In the genomic region with DNA sequence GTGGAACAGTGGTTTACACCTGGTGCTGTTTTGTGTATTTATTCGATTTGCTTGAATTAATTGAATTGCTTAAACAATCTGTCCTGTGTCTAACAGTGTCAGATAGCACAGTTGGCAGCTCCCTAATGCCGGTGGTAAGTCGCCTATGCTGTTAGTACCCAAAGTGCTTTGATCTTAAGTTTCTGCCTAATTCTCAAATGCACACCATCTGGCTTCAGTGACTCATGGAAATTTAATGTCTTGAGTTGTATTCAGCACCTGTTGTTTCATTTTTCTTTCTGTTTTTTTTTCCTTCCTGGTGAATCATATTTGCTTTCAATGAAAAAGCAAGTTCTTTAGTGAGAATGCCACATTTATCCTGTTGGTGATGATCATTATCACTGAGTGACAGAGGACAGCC, we compare ENCODE assay signal across 17 mouse cellular contexts.
DNase-seq lines count a peak whose midpoint lies in the region; ATAC-seq and TF ChIP-seq lines count a peak whose summit lies in the region.
"Had no signal": no experiment of that assay in that cellular context is flagged by ENCODE, and none has a peak within 500 bp of the region (broad histone marks: within the 10 kb centered on the region; RNA-seq: fewer than 3 reads in every experiment).

No protein-coding gene starts in this region.

- no peaks in the 10 kb centered on the region for H3K27me3 ChIP-seq in forebrain, embryonic 13.5 days
- H3K27me3 ChIP-seq in forebrain, embryonic 10.5 days (ENCODE audit: poor library complexity, severe bottlenecking) = no peaks in the 10 kb centered on the region
- H3K27me3 ChIP-seq in kidney, adult 2 months (replicated peaks; ENCODE audit: control insufficient read depth, insufficient read depth, low read length) = no peaks in the 10 kb centered on the region
- H3K27me3 ChIP-seq: liver, embryonic 13.5 days; neural tube, embryonic 13.5 days had no signal

- no peak overlapping the region for H3K4me3 ChIP-seq in forebrain, embryonic 13.5 days
- no peak overlapping the region for H3K4me3 ChIP-seq in forebrain, embryonic 10.5 days
- no peak overlapping the region for H3K4me3 ChIP-seq in kidney, adult 2 months (ENCODE audit: insufficient read depth, low read depth, low read length)
- H3K4me3 ChIP-seq: liver, embryonic 13.5 days; neural tube, embryonic 13.5 days had no signal

- TF ChIP-seq POLR2A in brain, embryonic 14.5 days (IDR thresholded peaks at IDR 0.05; ENCODE audit: borderline replicate concordance, extremely low read depth, insufficient read depth, insufficient read length, poor library complexity, severe bottlenecking) = no peak
- no peak for TF ChIP-seq POLR2A in kidney, adult 2 months (IDR thresholded peaks at IDR 0.05; ENCODE audit: low read depth, low read length)

- peak; percentile 53; the same call in 1 of the 2 replicates for ATAC-seq in forebrain, embryonic 13.5 days

- H3K4me1 ChIP-seq in forebrain, embryonic 13.5 days = no peaks in the 10 kb centered on the region
- no peaks in the 10 kb centered on the region for H3K4me1 ChIP-seq in forebrain, embryonic 10.5 days
- no peaks in the 10 kb centered on the region; the same call in 1 of the 2 replicates for H3K4me1 ChIP-seq in kidney, adult 2 months (ENCODE audit: control insufficient read depth, insufficient read depth, low read length)
- H3K4me1 ChIP-seq: liver, embryonic 13.5 days; neural tube, embryonic 13.5 days had no signal

- H3K9me3 ChIP-seq in forebrain, embryonic 13.5 days (replicated peaks) = no peaks in the 10 kb centered on the region
- H3K9me3 ChIP-seq in forebrain, embryonic 10.5 days = no peaks in the 10 kb centered on the region; the same call in 1 of the 2 replicates
- H3K9me3 ChIP-seq: liver, embryonic 13.5 days; neural tube, embryonic 13.5 days had no signal

- H3K9ac ChIP-seq in forebrain, embryonic 13.5 days = no peak overlapping the region
- H3K9ac ChIP-seq: liver, embryonic 13.5 days; neural tube, embryonic 13.5 days had no signal

- DNase-seq in forebrain, embryonic 10.5 days (ENCODE audit: extremely low spot score, low spot score) = no peak
- peak; percentile 14 for DNase-seq in right cerebral cortex, adult 18-20 months
- DNase-seq in right cerebral cortex, postnatal 4 days = no peak
- peak; percentile 61 for DNase-seq in brain, embryonic 14.5 days (ENCODE audit: low read depth)
- peak; percentile 19 for DNase-seq in naive thymus-derived CD4-positive, alpha-beta T cell, adult 2 months (ENCODE audit: low read depth)
- no peak for DNase-seq in lung, postnatal 10 days
- DNase-seq in kidney, adult 2 months = no peak
- DNase-seq: cerebellum, adult 18-20 months; heart, adult 11 months; heart, postnatal 10 days; kidney, postnatal 14 days; liver, embryonic 13.5 days; lung, postnatal 14 days; midbrain, embryonic 14.5 days; retina, postnatal 1 day had no signal

- 67% methylated on average over 3 of the region's 3 CpGs for WGBS in forebrain, embryonic 13.5 days
- 61% methylated on average over 3 of the region's 3 CpGs for WGBS in forebrain, embryonic 10.5 days
- WGBS in kidney, adult 2 months = 65% methylated on average over 3 of the region's 3 CpGs

- no peak for TF ChIP-seq CTCF in brain, embryonic 14.5 days (IDR thresholded peaks at IDR 0.05; ENCODE audit: borderline replicate concordance, extremely low read depth, insufficient read depth, insufficient read length)
- no peak for TF ChIP-seq CTCF in kidney, adult 2 months (conservative IDR thresholded peaks at IDR 0.05; ENCODE audit: insufficient read depth, insufficient read length, low read depth, low read length)

- H3K27ac ChIP-seq in forebrain, embryonic 13.5 days = no peak overlapping the region
- no peak overlapping the region for H3K27ac ChIP-seq in forebrain, embryonic 10.5 days
- H3K27ac ChIP-seq in kidney, adult 2 months (ENCODE audit: insufficient read depth, low read depth, low read length) = no peak overlapping the region
- H3K27ac ChIP-seq: liver, embryonic 13.5 days; neural tube, embryonic 13.5 days had no signal

- no peak overlapping the region for H3K4me2 ChIP-seq in forebrain, embryonic 13.5 days
- H3K4me2 ChIP-seq: liver, embryonic 13.5 days; neural tube, embryonic 13.5 days had no signal

- no peaks in the 10 kb centered on the region for H3K36me3 ChIP-seq in forebrain, embryonic 13.5 days (ENCODE audit: poor library complexity, severe bottlenecking)
- no peaks in the 10 kb centered on the region for H3K36me3 ChIP-seq in forebrain, embryonic 10.5 days (replicated peaks)
- no peaks in the 10 kb centered on the region for H3K36me3 ChIP-seq in kidney, adult 2 months (ENCODE audit: control insufficient read depth, insufficient read depth, low read length)
- H3K36me3 ChIP-seq: liver, embryonic 13.5 days; neural tube, embryonic 13.5 days had no signal

Comparison
In these comparisons a context has a peak if more than half of its experiments do, and no peak if none do; other contexts are left out.
1. DNase-seq: peak in right cerebral cortex, adult 18-20 months (single experiment), brain, embryonic 14.5 days (single experiment) and naive thymus-derived CD4-positive, alpha-beta T cell, adult 2 months (single experiment); none in forebrain, embryonic 10.5 days (single experiment), right cerebral cortex, postnatal 4 days (single experiment), lung, postnatal 10 days (single experiment) and kidney, adult 2 months (single experiment).